Mouse (Mus musculus) C2C12 (cell line): ENCODE data around the gene Slc11a1. TPM values are rescaled to one million over a fixed set of nuclear protein-coding genes. Genes with fewer than 3 reads are reported as not detected.

ENCODE experiments used
- H3K27me3 ChIP-seq: one replicate; pipeline ENCODE4 v1.6.1; 2011; ENCODE audit not compliant: control insufficient read depth, insufficient read depth, insufficient read length
- H3K36me3 ChIP-seq: one replicate; pipeline ENCODE4 v1.6.1; 2011; ENCODE audit not compliant: control insufficient read depth, insufficient read depth
- H3K4me3 ChIP-seq: one replicate; pipeline ENCODE4 v1.5.1; 2011; ENCODE audit warnings: mild to moderate bottlenecking, control low read depth; ENCODE audit not compliant: poor library complexity, insufficient read depth, severe bottlenecking
- H3K79me2 ChIP-seq: one replicate; pipeline ENCODE4 v1.6.1; 2011; ENCODE audit not compliant: control insufficient read depth, insufficient read depth
- H3K79me3 ChIP-seq: one replicate; pipeline ENCODE4 v1.6.1; 2011; ENCODE audit warnings: low read depth, control low read depth
- H3ac ChIP-seq: one replicate; pipeline ENCODE3; 2011; ENCODE audit warnings: low read depth; ENCODE audit not compliant: control insufficient read depth, insufficient read length
- CEBPB ChIP-seq: IDR thresholded peaks from one replicate; pipeline ENCODE4 v1.6.1; 2011; ENCODE audit warnings: low read depth, mild to moderate bottlenecking, control low read depth, moderate library complexity
- CTCF ChIP-seq: IDR thresholded peaks from one replicate; pipeline ENCODE4 v1.5.1; 2011; ENCODE audit not compliant: control insufficient read depth, insufficient read depth, insufficient read length
- FOSL1 ChIP-seq: IDR thresholded peaks from one replicate; pipeline ENCODE4 v1.8.0; 2011; ENCODE audit warnings: mild to moderate bottlenecking, low read length; ENCODE audit not compliant: poor library complexity, insufficient read depth, severe bottlenecking
- MAX ChIP-seq: IDR thresholded peaks from one replicate; pipeline ENCODE4 v1.6.1; 2011; ENCODE audit warnings: mild to moderate bottlenecking, control low read depth
- MYOD1 ChIP-seq: IDR thresholded peaks from one replicate; pipeline ENCODE4 v1.6.1; 2011; ENCODE audit warnings: low read depth; ENCODE audit not compliant: control insufficient read depth, insufficient read length
- MYOG ChIP-seq: IDR thresholded peaks from one replicate; pipeline ENCODE4 v1.6.1; 2011; ENCODE audit not compliant: control insufficient read depth, insufficient read length; ENCODE audit errors: extremely low read depth
- USF1 ChIP-seq: IDR thresholded peaks from one replicate; pipeline ENCODE4 v1.6.1; 2011; ENCODE audit warnings: low read depth, mild to moderate bottlenecking, control low read depth, moderate library complexity
- polyA plus RNA-seq: library from polyadenylated mRNA; unstranded; fragments of >200 nt; fragmentation: generic; extraction: Trizol; gene quantifications from one replicate; pipeline ENCODE4 v1.2.1, GENCODE M21; 2012; ENCODE audit warnings: missing spikeins

The Slc11a1 gene
- polyA plus RNA-seq, 1 experiment = 2.2 TPM

DNA sequence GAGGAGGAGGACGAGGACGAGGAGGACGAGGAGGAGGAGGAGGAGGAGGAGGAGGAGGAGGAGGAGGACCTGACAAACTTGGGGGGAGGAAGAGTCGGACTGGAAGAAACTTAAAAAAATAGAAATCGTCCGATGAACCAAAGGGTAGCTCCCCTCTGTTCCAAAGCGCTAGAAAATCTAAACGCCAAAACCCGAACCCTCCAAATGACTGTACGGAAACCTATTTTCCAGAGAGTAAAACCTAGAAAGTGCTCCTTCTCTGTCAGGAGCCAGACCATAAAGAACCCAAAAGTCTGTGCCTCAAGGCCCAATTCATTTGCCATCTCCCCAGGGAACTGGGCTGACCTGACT, 11.3 kb downstream of the Slc11a1 start:
- no peaks in the 10 kb centered on the region for H3K27me3 ChIP-seq
- no peaks in the 10 kb centered on the region for H3K36me3 ChIP-seq
- H3K4me3 ChIP-seq = peak overlapping the region; percentile 29
- TF ChIP-seq USF1 = no peak
- no peak for TF ChIP-seq FOSL1
- no peak for TF ChIP-seq CEBPB
- no peak for TF ChIP-seq MYOD1
- no peak for TF ChIP-seq MAX
- TF ChIP-seq CTCF = no peak
- no peak for TF ChIP-seq MYOG
- no peaks in the 10 kb centered on the region for H3K79me3 ChIP-seq
- peak overlapping the region; percentile 59 for H3ac ChIP-seq
- no peaks in the 10 kb centered on the region for H3K79me2 ChIP-seq

DNA sequence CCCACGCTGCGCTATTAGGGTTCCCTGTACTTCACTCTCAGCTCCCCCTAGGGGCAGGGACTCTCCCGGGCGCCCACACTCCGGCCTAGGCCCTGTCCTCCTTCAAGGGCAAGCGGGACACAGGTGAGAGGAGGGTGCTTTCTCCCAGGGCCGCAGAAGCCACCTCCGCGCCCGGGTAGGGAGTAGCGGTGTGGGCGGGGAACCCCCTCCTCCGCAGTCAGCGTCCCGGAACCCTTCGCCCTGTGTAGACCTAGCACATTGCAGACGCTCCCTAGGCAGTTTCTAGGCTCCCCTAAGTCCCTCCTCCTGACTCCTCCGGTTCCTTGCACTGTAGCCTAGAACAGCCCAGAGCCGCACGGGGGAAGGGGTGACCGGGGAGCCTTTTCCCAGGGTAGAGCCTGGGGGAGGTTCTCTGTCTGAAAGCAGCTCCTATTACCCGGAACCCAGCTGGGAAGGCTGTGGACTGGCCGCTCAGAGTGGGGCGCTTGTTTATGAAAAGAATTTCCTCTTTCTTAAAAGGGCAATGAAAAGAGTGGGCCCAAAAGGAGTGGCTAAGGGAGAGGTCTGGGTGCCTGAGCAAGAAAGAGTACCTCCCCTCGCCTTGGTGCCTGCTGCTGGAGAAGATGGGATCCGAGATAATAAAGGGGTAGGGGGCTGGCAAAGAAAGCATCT, 11.9 kb downstream of the Slc11a1 start:
- no peak for TF ChIP-seq CEBPB
- no peak for TF ChIP-seq USF1
- peak; percentile 35 for TF ChIP-seq MAX
- TF ChIP-seq FOSL1 = no peak
- no peak for TF ChIP-seq MYOD1
- peak; percentile 8 for TF ChIP-seq CTCF
- Histone ChIP-seq H3K27me3 (no peaks in the 10 kb centered on the region), H3K4me3 (peak overlapping the region; percentile 29), H3K36me3 (no peaks in the 10 kb centered on the region), H3ac (peak overlapping the region; percentile 59), H3K79me2 (peaks cover 3% of the 10 kb centered on the region), H3K79me3 (no peaks in the 10 kb centered on the region)

DNA sequence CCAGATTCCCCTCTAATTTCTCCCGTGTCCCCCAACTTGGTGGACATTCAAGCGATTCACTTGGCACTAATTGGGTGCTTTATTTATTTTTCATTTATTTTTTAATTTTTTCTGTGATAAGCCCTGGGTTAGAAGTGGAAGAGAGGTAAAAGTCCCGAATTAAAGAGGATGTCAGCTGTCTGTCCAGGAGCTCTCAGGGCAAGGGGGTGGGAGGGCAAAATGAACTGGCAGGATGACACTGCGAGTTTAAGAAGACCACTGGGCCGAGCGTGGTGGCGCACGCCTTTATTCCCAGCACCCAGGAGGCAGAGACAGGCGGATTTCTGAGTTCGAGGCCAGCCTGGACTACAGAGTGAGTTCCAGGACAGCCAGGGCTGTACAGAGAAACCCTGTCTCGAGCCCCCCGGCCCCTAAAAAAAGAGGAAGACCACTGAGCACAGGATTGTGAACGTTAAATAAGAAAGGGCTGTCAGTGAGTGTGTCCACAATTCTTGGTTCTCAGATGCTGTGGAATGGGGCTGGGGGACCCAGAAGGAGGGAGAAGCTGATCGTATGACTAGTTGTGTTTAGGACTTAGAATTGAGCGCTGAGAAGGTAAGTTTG, 12.5 kb downstream of the Slc11a1 start:
- Histone ChIP-seq H3K4me3 (peak overlapping the region; percentile 29), H3K79me3 (peaks cover 6% of the 10 kb centered on the region), H3ac (peak overlapping the region; percentile 59), H3K27me3 (no peaks in the 10 kb centered on the region), H3K79me2 (peaks cover 9% of the 10 kb centered on the region), H3K36me3 (no peaks in the 10 kb centered on the region)
- TF ChIP-seq CEBPB (no peak), USF1 (no peak), MYOG (no peak), MAX (no peak), MYOD1 (no peak), CTCF (no peak), FOSL1 (no peak)

DNA sequence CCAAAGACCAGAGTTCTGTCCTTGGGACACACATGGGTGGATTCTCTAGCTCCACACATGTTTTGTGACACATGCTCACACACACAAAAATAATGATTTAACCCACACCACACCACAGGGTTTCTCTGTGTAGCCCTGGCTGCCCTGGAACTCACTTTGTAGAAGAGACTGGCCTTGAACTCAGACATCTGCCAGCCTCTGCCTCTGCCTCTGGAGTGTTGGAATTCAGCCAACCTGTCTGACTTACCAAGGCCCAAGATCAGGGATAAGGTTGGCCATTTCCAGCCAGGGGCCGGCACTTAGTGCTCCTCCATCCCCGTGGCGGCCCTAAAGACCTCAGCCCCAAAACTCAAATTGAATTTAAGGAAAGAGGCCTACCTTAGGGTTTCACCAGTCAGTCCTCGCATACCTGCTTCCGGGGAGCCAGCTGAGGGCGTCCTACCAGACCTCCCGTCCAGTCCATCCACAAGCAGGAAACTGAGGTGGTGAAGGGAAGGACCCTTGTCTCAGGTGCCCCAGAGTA, 13.5 kb downstream of the Slc11a1 start:
- H3K79me3 ChIP-seq = peaks cover 16% of the 10 kb centered on the region
- H3ac ChIP-seq = no peak overlapping the region
- H3K4me3 ChIP-seq = no peak overlapping the region
- H3K79me2 ChIP-seq = peaks cover 19% of the 10 kb centered on the region
- peaks cover 2% of the 10 kb centered on the region for H3K36me3 ChIP-seq
- H3K27me3 ChIP-seq = no peaks in the 10 kb centered on the region
- TF ChIP-seq CTCF = no peak

- no peak for TF ChIP-seq MYOG
- TF ChIP-seq MYOD1 = no peak
- peak; percentile 55 for TF ChIP-seq MAX
- Histone ChIP-seq H3K27me3 (no peaks in the 10 kb centered on the region), H3K4me3 (peak overlapping the region; percentile 19), H3K79me2 (peaks cover 33% of the 10 kb centered on the region), H3K79me3 (peaks cover 22% of the 10 kb centered on the region), H3ac (peak overlapping the region; percentile 73), H3K36me3 (peaks cover 16% of the 10 kb centered on the region)
Observed at GRCm38 (mm10) chr1:74389831-74390286, 14.9 kb downstream of the Slc11a1 start.
